Mouse (Mus musculus) testis, adult 2 months (tissue): ENCODE measurements around the gene Sprr2a2. TPM values are rescaled to one million over a fixed set of nuclear protein-coding genes. Genes with fewer than 3 reads are reported as not detected.
"Not testable (repeated sequence)": the region's sequence is repeated elsewhere in the genome, so short reads cannot be mapped to it uniquely, and the experiment has no call there.

ENCODE experiments used
- H3K27ac ChIP-seq: fragments of 200-500 bp; 2 replicates; pipeline ENCODE4 v1.5.1; 2012; ENCODE audit warnings: low read depth, low read length; ENCODE audit not compliant: control insufficient read depth, insufficient read depth
- H3K27me3 ChIP-seq: fragments of 200-500 bp; 2 replicates; pipeline ENCODE4 v1.6.1; 2012; ENCODE audit warnings: mild to moderate bottlenecking, low read length, moderate library complexity; ENCODE audit not compliant: control insufficient read depth, insufficient read depth
- H3K36me3 ChIP-seq: fragments of 200-500 bp; 2 replicates; pipeline ENCODE4 v1.6.1; 2012; ENCODE audit warnings: mild to moderate bottlenecking, low read length; ENCODE audit not compliant: control insufficient read depth, insufficient read depth
- H3K4me1 ChIP-seq: fragments of 200-500 bp; 2 replicates; pipeline ENCODE4 v1.6.1; 2012; ENCODE audit warnings: low read length; ENCODE audit not compliant: control insufficient read depth, insufficient read depth
- H3K4me3 ChIP-seq: fragments of 200-500 bp; 2 replicates; pipeline ENCODE4 v1.5.1; 2012; ENCODE audit warnings: low read depth, mild to moderate bottlenecking, low read length, moderate library complexity, mixed read lengths; ENCODE audit not compliant: control insufficient read depth
- CTCF ChIP-seq: fragments of 200-500 bp; IDR thresholded peaks from 2 replicates; pipeline ENCODE4 v1.5.1; 2012; ENCODE audit warnings: low read depth, mild to moderate bottlenecking, inconsistent platforms, low read length, moderate library complexity; ENCODE audit not compliant: control insufficient read depth, insufficient read depth, insufficient replicate concordance
- POLR2A ChIP-seq: fragments of 200-500 bp; IDR thresholded peaks from 2 replicates; pipeline ENCODE4 v1.6.1; 2012; ENCODE audit warnings: low read depth, mild to moderate bottlenecking, inconsistent platforms, low read length, moderate library complexity; ENCODE audit not compliant: control insufficient read depth
- polyA plus RNA-seq: library from polyadenylated mRNA; depleted of rRNA; stranded (reverse); fragments of >200 nt; gene quantifications from 2 replicates; pipeline ENCODE4 v1.2.3, GENCODE M21; 2012; rRNA removed

Sprr2a2 gene
- polyA plus RNA-seq = 8.6 and 11.1 TPM in 2 replicates

- H3K4me1 ChIP-seq, H3K4me3 ChIP-seq, H3K27me3 ChIP-seq, H3K27ac ChIP-seq, H3K36me3 ChIP-seq: not testable (repeated sequence)
Observed at GRCm38 (mm10) chr3:92215569-92215968, at the start of gene Sprr2a2, which contains the start of gene Sprr2a1. TSS of gene Sprr2a2 (plus strand) at chr3:92215920. TSS of gene Sprr2a1 (plus strand) at chr3:92215799.

GRCm38 (mm10) chr3:92169847-92170246 lies 45.9 kb upstream of the Sprr2a2 start:
- Histone ChIP-seq H3K4me3 (no peak overlapping the region), H3K36me3 (no peaks in the 10 kb centered on the region), H3K4me1 (no peaks in the 10 kb centered on the region), H3K27ac (no peak overlapping the region), H3K27me3 (no peaks in the 10 kb centered on the region)
- TF ChIP-seq POLR2A (no peak), CTCF (no peak)

- Histone ChIP-seq H3K4me3 (no peak overlapping the region), H3K27me3 (no peaks in the 10 kb centered on the region), H3K4me1 (no peaks in the 10 kb centered on the region), H3K36me3 (no peaks in the 10 kb centered on the region), H3K27ac (no peak overlapping the region)
- TF ChIP-seq POLR2A (no peak), CTCF (no peak)
Observed at GRCm38 (mm10) chr3:92176880-92177279, 38.8 kb upstream of the Sprr2a2 start.

GRCm38 (mm10) chr3:92195512-92196200 lies 20.1 kb upstream of the Sprr2a2 start:
- H3K4me3 ChIP-seq = no peak overlapping the region
- TF ChIP-seq CTCF = no peak
- TF ChIP-seq POLR2A = no peak
- H3K27ac ChIP-seq = no peak overlapping the region
- no peaks in the 10 kb centered on the region for H3K4me1 ChIP-seq
- H3K36me3 ChIP-seq = no peaks in the 10 kb centered on the region
- H3K27me3 ChIP-seq = no peaks in the 10 kb centered on the region

GRCm38 (mm10) chr3:92211133-92211925 lies 4.4 kb upstream of the Sprr2a2 start:
- not testable (repeated sequence) for H3K27me3 ChIP-seq, H3K4me3 ChIP-seq, H3K27ac ChIP-seq, H3K36me3 ChIP-seq, H3K4me1 ChIP-seq

- H3K36me3 ChIP-seq, H3K27ac ChIP-seq: not testable (repeated sequence)
Observed at GRCm38 (mm10) chr3:92212059-92212458, 3.7 kb upstream of the Sprr2a2 start.

GRCm38 (mm10) chr3:92213651-92214050 lies 2.1 kb upstream of the Sprr2a2 start:
- not testable (repeated sequence) for H3K27me3 ChIP-seq, H3K4me1 ChIP-seq, H3K36me3 ChIP-seq, H3K27ac ChIP-seq, H3K4me3 ChIP-seq

More at GRCm38 (mm10) chr3:92212059-92212458, 3.7 kb upstream of the Sprr2a2 start:
- H3K27me3 ChIP-seq, H3K4me1 ChIP-seq, H3K4me3 ChIP-seq: not testable (repeated sequence)

GRCm38 (mm10) chr3:92219031-92219430 lies 3.3 kb downstream of the Sprr2a2 start:
- not testable (repeated sequence) for H3K36me3 ChIP-seq, H3K27ac ChIP-seq, H3K27me3 ChIP-seq, H3K4me3 ChIP-seq, H3K4me1 ChIP-seq

- not testable (repeated sequence) for H3K36me3 ChIP-seq, H3K27ac ChIP-seq, H3K4me3 ChIP-seq, H3K4me1 ChIP-seq, H3K27me3 ChIP-seq
Observed at GRCm38 (mm10) chr3:92223708-92224107, 8.0 kb downstream of the Sprr2a2 start.

GRCm38 (mm10) chr3:92227410-92227809 lies 11.7 kb downstream of the Sprr2a2 start:
- not testable (repeated sequence) for H3K27me3 ChIP-seq, H3K27ac ChIP-seq, H3K4me3 ChIP-seq, H3K36me3 ChIP-seq, H3K4me1 ChIP-seq

- not testable (repeated sequence) for H3K4me3 ChIP-seq, H3K4me1 ChIP-seq, H3K27me3 ChIP-seq, H3K36me3 ChIP-seq, H3K27ac ChIP-seq
Observed at GRCm38 (mm10) chr3:92236463-92237189, 20.9 kb downstream of the Sprr2a2 start.
